Comparison of ENCODE assay signal across 8 mouse cellular contexts in the genomic region with DNA sequence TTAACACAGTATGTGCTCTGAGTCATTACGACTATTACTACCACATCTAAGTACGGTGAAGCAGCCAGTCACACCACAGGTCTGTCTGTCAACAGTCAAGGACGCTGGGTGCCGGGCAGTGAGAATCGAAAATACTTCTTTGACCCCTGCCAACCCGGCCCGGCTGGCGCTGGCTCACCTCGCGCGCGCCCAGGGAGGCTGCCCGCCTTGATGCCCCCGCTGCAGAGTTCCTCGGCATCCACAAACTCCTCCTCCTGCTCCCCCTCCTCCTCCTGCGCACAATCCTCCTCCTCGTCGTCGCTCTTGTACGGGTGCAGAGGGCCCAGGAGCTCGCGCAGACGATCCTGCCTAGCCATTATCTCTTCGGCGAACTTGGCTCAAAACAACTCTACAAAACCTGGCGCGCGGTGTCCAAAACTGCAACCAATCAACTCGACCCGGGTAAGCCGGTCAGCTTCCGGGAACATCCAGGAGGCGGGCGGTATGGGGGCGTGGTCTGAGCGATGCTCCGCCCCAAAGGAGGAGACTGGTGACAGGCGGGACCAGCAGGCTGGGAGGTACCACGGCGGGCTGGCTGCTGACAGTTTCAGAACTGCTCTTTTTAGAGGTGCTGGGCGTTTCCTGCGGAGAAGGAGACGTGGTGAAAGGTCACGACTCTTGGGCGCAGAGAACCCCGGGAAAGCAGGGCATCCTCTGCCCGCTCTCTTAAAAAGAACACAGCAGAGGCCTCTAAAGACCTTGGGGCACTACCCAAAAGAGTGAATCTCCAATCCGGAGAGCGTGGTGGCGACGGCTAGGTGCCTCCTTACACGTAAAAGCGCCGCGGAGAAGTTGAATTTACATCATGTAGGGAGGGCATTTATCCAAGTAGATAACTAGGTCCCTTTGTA. TPM values are rescaled to one million over a fixed set of nuclear protein-coding genes. Genes with fewer than 3 reads are reported as not detected.
DNase-seq lines count a peak whose midpoint lies in the region; ATAC-seq lines count a peak whose summit lies in the region.

A gene (minus strand): TSS at position 481 of the 890 bp plus-strand sequence.

- peak within 1 kb of the TSS; percentile 55 for H3K9ac ChIP-seq in intestine, embryonic 14.5 days (ENCODE audit: low read length)

- H3K27ac ChIP-seq in intestine, embryonic 14.5 days (ENCODE audit: low read depth), result peak within 1 kb of the TSS; percentile 69

- H3K4me1 ChIP-seq in intestine, embryonic 14.5 days (replicated peaks; ENCODE audit: control insufficient read depth, insufficient read depth, low read length), result 0 out of 2 replicates have a peak, but pooled peaks cover 3% of the 10 kb centered on the region

- H3K9me3 ChIP-seq in intestine, embryonic 14.5 days (ENCODE audit: control insufficient read depth, low read length), result no peaks in the 10 kb centered on the region

- intact Hi-C loops in left cerebral cortex, postnatal 14 days (cut with DNase I), result no loop called here

- under 1% methylated on average over 55 of the region's 55 CpGs for WGBS in intestine, embryonic 14.5 days

- H3K36me3 ChIP-seq in intestine, embryonic 14.5 days (ENCODE audit: control insufficient read depth, insufficient read depth, low read length), result no peaks in the 10 kb centered on the region

- peak within 1 kb of the TSS; percentile 72 for H3K4me3 ChIP-seq in intestine, embryonic 14.5 days (ENCODE audit: low read depth, low read length)

- peak; percentile 98 for DNase-seq in adrenal gland, adult 18-20 months (ENCODE audit: low spot score in 2 of 2)
- DNase-seq in embryo, embryonic 11 days, result peak; percentile 96
- DNase-seq in gastrocnemius, postnatal 25 days, result peak; percentile 97
- peak; percentile 99 for DNase-seq in intestine, embryonic 14.5 days (ENCODE audit: low spot score)
- peak; percentile 92 to 94 for DNase-seq in left cerebral cortex, postnatal 14 days (ENCODE audit: low spot score in 2 of 2)
- peak; percentile 96 for DNase-seq in mesoderm, embryonic 11.5 days (ENCODE audit: low read depth, low spot score)
- peak; percentile 91 for DNase-seq in right cerebral cortex, postnatal 36 days (ENCODE audit: low spot score in 2 of 2)
- DNase-seq in yolk sac, embryonic 10.5 days (ENCODE audit: low spot score), result peak; percentile 98

- H3K4me2 ChIP-seq in intestine, embryonic 14.5 days (ENCODE audit: low read length), result peak within 1 kb of the TSS; percentile 73

- peak; percentile 99 for ATAC-seq in intestine, embryonic 14.5 days (replicated peaks; ENCODE audit: low FRiP score, low TSS enrichment, low read depth)

- no peaks in the 10 kb centered on the region for H3K27me3 ChIP-seq in intestine, embryonic 14.5 days (replicated peaks; ENCODE audit: control insufficient read depth, insufficient read depth, low read length)

RNA-seq across cellular contexts. Expression of the gene that starts here (rescaled TPM):
- 1 to 10 TPM; 5.1 to 6.0 TPM for total RNA-seq in adrenal gland, adult 18-20 months (2021)
- 1 to 10 TPM; 6.6 to 9.2 TPM for total RNA-seq in gastrocnemius, postnatal 25 days (2021)
- 4.1 and 4.8 TPM in 2 replicates for polyA plus RNA-seq in intestine, embryonic 14.5 days (2014; fragmentation: Nextera tagmentation; extraction: Ambion mirVana)
- 1 to 10 TPM; 3.1 to 3.7 TPM for total RNA-seq in left cerebral cortex, postnatal 14 days (2021)

Comparison
In these comparisons a context has a peak if more than half of its experiments do, and no peak if none do; other contexts are left out.
1. Peak in every context shown above with its lines: DNase-seq, ATAC-seq, H3K4me3 ChIP-seq and H3K27ac ChIP-seq.